Comparison of ENCODE assay signal across 2 mouse cellular contexts in the genomic region with DNA sequence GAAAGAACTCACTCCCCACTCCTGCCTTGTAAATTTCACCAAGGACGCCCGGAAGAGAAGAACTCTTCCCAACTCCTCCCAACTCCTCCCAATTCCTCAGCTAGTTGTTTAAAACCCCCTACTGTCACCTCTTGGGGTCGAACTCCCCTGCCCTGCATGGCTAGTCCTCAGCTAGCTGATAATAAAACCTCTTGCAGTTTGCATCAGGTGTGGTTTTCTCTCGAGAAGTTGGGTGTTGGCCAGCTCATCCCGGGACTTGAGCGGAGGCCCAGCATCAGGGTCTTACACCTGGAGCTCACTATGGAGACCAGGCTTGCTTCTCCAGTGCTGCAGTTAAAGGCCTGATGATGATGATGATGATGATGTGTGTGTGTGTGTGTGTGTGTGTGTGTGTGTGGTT. TPM values are rescaled to one million over a fixed set of nuclear protein-coding genes. Genes with fewer than 3 reads are reported as not detected.
"Had no signal": no experiment of that assay in that cellular context is flagged by ENCODE, and none has a peak within 500 bp of the region (broad histone marks: within the 10 kb centered on the region; RNA-seq: fewer than 3 reads in every experiment).

No protein-coding gene starts in this region.

RNA-seq across cellular contexts. Expression of gene Fgr, which starts 55.4 kb away (rescaled TPM):
- polyA plus RNA-seq: neural tube, embryonic 13.5 days; neural tube, embryonic 14.5 days had no signal
